Mouse (Mus musculus) thymus, adult 2 months (tissue): ENCODE results near the gene Polr3h. TPM values are rescaled to one million over a fixed set of nuclear protein-coding genes. Genes with fewer than 3 reads are reported as not detected.
"Not testable (repeated sequence)": the region's sequence is repeated elsewhere in the genome, so short reads cannot be mapped to it uniquely, and the experiment has no call there.

Experiments used
- DNase-seq: peaks from one replicate; pipeline ENCODE4 v3.0.0; 2021
- H3K27ac ChIP-seq: fragments of 200-500 bp; 2 replicates; pipeline ENCODE4 v1.5.1; 2012; ENCODE audit warnings: low read length, control low read depth; ENCODE audit not compliant: control insufficient read depth, insufficient read depth
- H3K27me3 ChIP-seq: fragments of 200-500 bp; 2 replicates; pipeline ENCODE4 v1.6.1; 2012; ENCODE audit warnings: mild to moderate bottlenecking, low read length, moderate library complexity, mixed read lengths; ENCODE audit not compliant: control insufficient read depth, insufficient read depth
- H3K36me3 ChIP-seq: fragments of 200-500 bp; 2 replicates; pipeline ENCODE4 v1.6.1; 2012; ENCODE audit warnings: mild to moderate bottlenecking, low read length, moderate library complexity; ENCODE audit not compliant: control insufficient read depth, insufficient read depth
- H3K4me1 ChIP-seq: fragments of 200-500 bp; replicated peaks from 2 replicates; pipeline ENCODE4 v1.6.1; 2012; ENCODE audit warnings: low read length; ENCODE audit not compliant: control insufficient read depth, insufficient read depth
- H3K4me3 ChIP-seq: fragments of 200-500 bp; 2 replicates; pipeline ENCODE4 v1.5.1; 2012; ENCODE audit warnings: mild to moderate bottlenecking, low read length, control low read depth, moderate library complexity; ENCODE audit not compliant: control insufficient read depth, insufficient read depth
- CTCF ChIP-seq: fragments of 200-500 bp; IDR thresholded peaks from 2 replicates; pipeline ENCODE4 v1.5.1; 2012; ENCODE audit warnings: mild to moderate bottlenecking, control low read depth, low read length, moderate library complexity, borderline replicate concordance; ENCODE audit not compliant: control insufficient read depth, poor library complexity, insufficient read depth; ENCODE audit errors: extremely low read depth
- POLR2A ChIP-seq: fragments of 200-500 bp; IDR thresholded peaks from 2 replicates; pipeline ENCODE4 v1.6.1; 2012; ENCODE audit warnings: mild to moderate bottlenecking, low read length, control low read depth, moderate library complexity; ENCODE audit not compliant: control insufficient read depth, poor library complexity, insufficient read depth; ENCODE audit errors: extremely low read depth
- WGBS: fragments of 180-500 bp; shearing (Covaris S2); methylation state at CpG from one replicate; pipeline ENCODE4 v1.1.7; 2018; 5-methylcytosine and 5-hydroxymethylcytosine counted together
- polyA plus RNA-seq: library from polyadenylated mRNA; depleted of rRNA; stranded (reverse); fragments of >200 nt; gene quantifications from 2 replicates; pipeline ENCODE4 v1.2.3, GENCODE M21; 2012; rRNA removed

Polr3h gene
- polyA plus RNA-seq: 16.7 and 17.5 TPM in 2 replicates

GRCm38 (mm10) chr15:81925760-81926445 lies at the start of gene Polr3h:
Gene Polr3h, minus strand, starts transcription at chr15:81926240.
- H3K36me3 ChIP-seq: no peaks in the 10 kb centered on the region
- peak within 1 kb of the TSS; percentile 65 for H3K4me3 ChIP-seq
- no peak within 1 kb of the TSS for H3K27ac ChIP-seq
- under 1% methylated on average over 54 of the region's 54 CpGs for WGBS
- H3K27me3 ChIP-seq: no peaks in the 10 kb centered on the region
- TF ChIP-seq POLR2A: peak; percentile 51; the same call in 1 of the 2 replicates
- 0 out of 2 replicates have a peak, but pooled peaks have one; percentile 34 for TF ChIP-seq CTCF
- peaks cover 16% of the 10 kb centered on the region for H3K4me1 ChIP-seq
- peak; percentile 97 for DNase-seq

- 97% methylated on average over 8 of the region's 8 CpGs for WGBS
- H3K4me3 ChIP-seq, H3K27ac ChIP-seq, H3K4me1 ChIP-seq, H3K36me3 ChIP-seq, H3K27me3 ChIP-seq, DNase-seq: not testable (repeated sequence)
These were observed 49.1 kb upstream of the Polr3h start for GRCm38 (mm10) chr15:81975156-81975555.

- WGBS: 97% methylated on average over 4 of the region's 4 CpGs
- not testable (repeated sequence) for H3K4me1 ChIP-seq, DNase-seq, H3K27me3 ChIP-seq, H3K4me3 ChIP-seq, H3K36me3 ChIP-seq, H3K27ac ChIP-seq
These were observed 44.5 kb upstream of the Polr3h start for GRCm38 (mm10) chr15:81970498-81970897.

- H3K4me1 ChIP-seq, H3K4me3 ChIP-seq, H3K27me3 ChIP-seq, H3K36me3 ChIP-seq, H3K27ac ChIP-seq, DNase-seq: not testable (repeated sequence)
- 94% methylated on average over 6 of the region's 6 CpGs for WGBS
These were observed 43.6 kb upstream of the Polr3h start for GRCm38 (mm10) chr15:81969635-81970034.

GRCm38 (mm10) chr15:81969173-81969572 lies 43.1 kb upstream of the Polr3h start:
- WGBS: 78% methylated on average over 7 of the region's 7 CpGs
- DNase-seq: no peak

GRCm38 (mm10) chr15:81968447-81968846 lies 42.4 kb upstream of the Polr3h start:
- no peak for DNase-seq
- 33% methylated on average over 2 of the region's 2 CpGs for WGBS
- Histone ChIP-seq H3K4me1 (no peaks in the 10 kb centered on the region; the same call in 1 of the 2 replicates), H3K4me3 (no peak overlapping the region), H3K27me3 (no peaks in the 10 kb centered on the region), H3K36me3 (no peaks in the 10 kb centered on the region), H3K27ac (no peak overlapping the region)
- no peak for TF ChIP-seq CTCF
- TF ChIP-seq POLR2A: no peak

More at GRCm38 (mm10) chr15:81969173-81969572, 43.1 kb upstream of the Polr3h start:
- H3K36me3 ChIP-seq: no peaks in the 10 kb centered on the region
- no peaks in the 10 kb centered on the region; the same call in 1 of the 2 replicates for H3K4me1 ChIP-seq
- no peak overlapping the region for H3K27ac ChIP-seq
- H3K27me3 ChIP-seq: no peaks in the 10 kb centered on the region
- H3K4me3 ChIP-seq: no peak overlapping the region
- TF ChIP-seq CTCF: no peak
- TF ChIP-seq POLR2A: no peak

- Histone ChIP-seq H3K27me3 (no peaks in the 10 kb centered on the region), H3K4me1 (no peaks in the 10 kb centered on the region; the same call in 1 of the 2 replicates), H3K36me3 (no peaks in the 10 kb centered on the region), H3K4me3 (no peak overlapping the region), H3K27ac (no peak overlapping the region)
- WGBS: 97% methylated on average over 5 of the region's 5 CpGs
- TF ChIP-seq POLR2A (no peak), CTCF (no peak)
- no peak for DNase-seq
These were observed 41.8 kb upstream of the Polr3h start for GRCm38 (mm10) chr15:81967821-81968220.
